Mouse (Mus musculus) heart, adult 8-10 months (tissue): ENCODE data around the gene Pcbp4. TPM values are rescaled to one million over a fixed set of nuclear protein-coding genes. Genes with fewer than 3 reads are reported as not detected.

Source experiments
- DNase-seq: peaks from one replicate; pipeline ENCODE4 v3.0.0; 2022; ENCODE audit warnings: low spot score
- total RNA-seq, 4 experiments: library from RNA; stranded (reverse); gene quantifications; 2 replicates each; pipeline ENCODE4 v1.2.4; 2022

Gene Pcbp4
- total RNA-seq, 4 experiments from 2014 or later = 72.2 to 76.0 (median 74.5) TPM

GRCm38 (mm10) chr9:106464751-106465541, 11.9 kb downstream of the Pcbp4 start:
- no peak for DNase-seq

- DNase-seq = no peak
Observed at GRCm38 (mm10) chr9:106465571-106466200, 12.6 kb downstream of the Pcbp4 start, which contains the start of gene Gpr62. TSS of gene Gpr62 (minus strand) at chr9:106465938.

- no peak for DNase-seq
Observed at GRCm38 (mm10) chr9:106466721-106467120, 13.6 kb downstream of the Pcbp4 start.

GRCm38 (mm10) chr9:106467746-106468145, 14.7 kb downstream of the Pcbp4 start:
- no peak for DNase-seq

GRCm38 (mm10) chr9:106469317-106469716, 16.2 kb downstream of the Pcbp4 start:
- no peak for DNase-seq

DNA sequence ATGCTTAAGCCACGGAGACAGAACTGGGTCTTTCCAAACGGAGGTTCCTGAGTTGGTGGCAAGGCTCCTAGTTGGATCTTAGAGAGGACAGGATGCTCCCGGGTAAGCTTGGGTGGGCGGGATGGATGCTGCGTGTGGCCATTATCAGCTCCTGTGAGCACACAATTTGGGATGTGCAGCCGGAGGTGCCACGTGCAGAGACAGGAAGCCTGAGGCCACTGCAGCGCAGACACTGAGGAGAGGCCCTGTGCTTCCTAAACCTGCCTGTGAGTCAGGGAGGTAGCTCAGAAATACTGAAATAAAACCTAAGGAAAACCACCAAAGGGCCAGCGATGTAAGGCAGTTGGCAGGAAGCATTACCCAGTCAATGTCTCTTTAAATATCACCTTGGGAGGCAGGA, 16.7 kb downstream of the Pcbp4 start:
- DNase-seq = no peak

DNA sequence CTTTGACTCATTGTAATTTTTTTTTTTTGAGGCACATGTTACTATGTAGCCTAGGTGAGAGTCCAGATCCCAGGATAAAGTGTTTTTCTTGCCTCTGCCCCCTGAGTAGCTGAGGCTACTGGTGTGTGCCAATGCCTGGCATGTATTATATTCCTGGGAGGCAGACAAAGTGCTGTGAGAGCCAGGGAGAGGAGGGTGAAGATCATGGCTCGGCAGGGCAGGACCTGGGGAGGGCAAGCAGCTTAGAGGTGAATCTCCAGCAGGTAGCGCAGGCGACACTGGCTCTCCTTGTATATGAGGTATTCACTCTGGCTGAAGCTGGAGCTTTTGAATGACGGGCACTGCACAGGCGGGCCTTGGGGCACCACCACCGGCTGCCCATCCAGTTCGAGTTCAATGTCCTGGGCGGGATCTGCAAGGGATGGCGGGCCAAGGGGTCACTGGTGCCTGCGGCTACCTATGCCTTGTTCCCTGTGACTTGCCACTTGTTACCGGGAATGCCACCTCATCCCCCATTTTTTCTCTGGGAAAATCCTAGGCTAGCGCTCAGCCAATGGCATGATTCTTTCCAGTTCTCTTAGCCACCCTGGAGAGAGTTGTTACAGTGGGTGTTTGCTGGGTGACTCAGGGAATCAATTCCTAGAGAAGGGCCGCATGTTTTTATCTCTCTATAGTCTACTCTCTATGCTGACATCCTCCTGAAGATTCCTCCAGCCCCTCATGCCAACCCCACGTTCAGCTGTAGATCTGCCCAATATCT, 18.1 kb downstream of the Pcbp4 start:
- no peak for DNase-seq

DNA sequence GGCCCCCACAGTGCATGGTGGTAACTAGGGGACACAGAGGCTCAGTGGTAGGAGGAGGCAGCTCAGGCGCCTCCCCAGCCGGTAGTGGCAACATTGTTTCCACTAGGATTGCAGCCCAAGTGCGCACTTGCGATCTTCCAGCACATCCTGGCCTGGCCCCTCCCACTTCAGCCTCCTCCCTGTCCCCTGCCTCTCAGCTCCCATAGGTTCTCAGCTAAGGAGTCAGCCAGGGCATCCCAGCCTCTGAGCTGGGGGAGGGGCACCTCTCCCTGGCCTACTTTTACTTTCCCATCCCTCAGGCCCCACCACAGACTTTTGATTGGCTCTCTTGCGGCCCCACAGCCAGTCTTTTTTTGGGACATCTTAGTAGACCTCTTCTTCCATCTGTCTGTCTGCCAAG, 18.8 kb downstream of the Pcbp4 start:
- DNase-seq = peak; percentile 76

DNA sequence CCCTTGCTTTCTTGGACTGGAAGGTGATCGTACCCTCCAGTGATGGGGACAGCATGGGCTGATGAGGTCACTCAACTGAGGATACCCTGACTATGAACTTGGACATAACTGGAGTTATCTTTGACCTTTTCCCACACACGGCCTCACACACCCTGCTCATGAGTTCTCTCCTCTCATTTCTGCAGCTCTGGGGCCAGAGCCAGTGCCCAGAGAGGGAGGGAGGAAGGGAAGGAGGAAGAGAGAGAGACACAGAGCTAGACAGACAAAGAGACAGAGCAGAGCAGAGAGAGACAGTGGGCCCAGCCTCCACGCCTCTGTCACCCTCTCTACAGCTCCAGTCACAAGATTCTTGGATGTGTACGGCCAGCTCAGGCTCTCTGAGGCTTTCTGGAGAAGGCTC, 19.2 kb downstream of the Pcbp4 start:
- DNase-seq = no peak

- DNase-seq = no peak
Observed at GRCm38 (mm10) chr9:106473081-106473752, 20.1 kb downstream of the Pcbp4 start.

- no peak for DNase-seq
Observed at GRCm38 (mm10) chr9:106473753-106474105, 20.6 kb downstream of the Pcbp4 start.

DNA sequence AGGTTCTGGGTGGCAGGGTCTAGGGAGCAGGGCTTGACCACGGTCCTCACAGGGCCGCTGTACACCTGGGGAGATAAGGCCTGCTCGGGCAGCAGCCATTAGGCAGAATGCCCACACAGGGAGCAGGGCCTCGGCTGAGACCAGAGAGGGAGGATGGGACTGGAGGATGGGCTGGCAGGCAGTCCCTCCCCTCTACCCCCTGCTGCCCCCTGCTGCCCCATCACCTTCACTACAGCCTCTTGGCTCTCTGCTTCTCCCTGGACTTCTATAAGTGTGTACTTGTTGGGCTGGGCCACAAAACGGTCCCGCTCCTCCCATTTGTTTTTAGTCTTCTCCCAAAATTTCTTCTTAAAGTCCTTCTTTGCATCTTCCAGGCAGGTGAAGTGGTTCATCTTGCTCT, 21.4 kb downstream of the Pcbp4 start:
- DNase-seq = no peak

DNA sequence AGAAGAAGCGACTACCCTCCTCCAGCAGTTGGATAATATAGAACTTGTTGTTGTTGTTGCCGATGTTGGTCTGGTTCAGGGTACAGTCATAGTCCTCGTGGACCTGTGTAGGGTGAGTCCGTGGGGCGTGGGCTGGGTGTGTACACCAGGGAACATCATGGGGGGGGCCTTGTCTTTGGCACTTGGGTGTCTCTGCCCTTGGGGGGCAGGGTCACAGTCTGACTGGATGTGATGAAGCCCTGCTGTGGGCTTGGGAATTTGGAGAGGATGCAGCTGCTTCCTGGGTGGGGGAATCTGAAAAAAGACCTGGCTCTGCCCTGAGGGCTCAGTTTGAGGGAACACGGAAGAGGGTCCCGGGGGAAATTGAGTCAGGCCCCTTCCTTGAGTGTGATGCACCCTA, 22.0 kb downstream of the Pcbp4 start:
- no peak for DNase-seq

GRCm38 (mm10) chr9:106475663-106476001, 22.5 kb downstream of the Pcbp4 start, which contains the start of gene Rrp9:
TSS of gene Rrp9 (plus strand) at chr9:106475963.
- no peak for DNase-seq

DNA sequence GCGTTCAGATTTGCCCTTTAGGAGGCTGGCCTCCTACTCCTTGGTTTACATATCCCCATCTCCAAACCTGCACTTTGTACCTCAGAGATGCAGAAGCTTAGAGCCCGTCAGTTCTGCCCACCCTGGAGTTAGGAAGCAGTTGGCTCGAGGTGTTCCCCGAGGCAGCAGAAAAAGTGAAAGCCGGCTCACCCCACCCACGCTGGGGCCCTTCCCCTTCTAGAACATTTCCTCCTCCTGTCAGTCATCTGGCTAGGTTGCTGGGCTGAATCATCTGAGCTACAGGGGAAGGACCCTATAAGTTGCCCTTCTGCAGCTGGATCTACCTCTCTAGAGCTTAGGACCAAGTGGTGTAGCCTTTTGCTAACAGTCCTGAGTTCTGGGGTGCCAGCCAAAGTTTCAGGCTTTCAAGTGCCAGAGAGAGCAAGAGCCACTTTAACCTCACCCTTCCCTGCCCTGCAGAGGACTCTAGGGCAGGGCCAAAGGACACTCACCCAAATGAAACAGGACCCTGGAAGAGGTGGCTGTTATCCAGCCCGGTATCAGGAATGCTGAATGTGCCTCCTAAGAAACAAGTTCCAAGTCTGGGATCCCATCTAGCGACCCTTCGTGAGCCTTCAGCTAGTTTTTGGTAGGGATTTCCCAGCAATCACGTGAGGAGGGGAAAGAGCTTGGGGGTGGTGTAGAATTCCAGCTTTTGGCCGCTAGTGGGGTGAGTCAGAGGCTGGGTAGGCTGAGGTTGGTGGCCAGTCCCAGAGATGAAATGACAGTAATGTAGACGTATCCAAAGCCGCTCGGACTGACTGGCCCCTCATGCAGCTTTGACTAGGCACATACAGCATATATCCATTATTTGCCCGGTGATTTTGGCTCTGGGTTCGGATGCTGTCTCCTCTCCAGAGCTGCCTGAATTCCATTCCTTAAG, 23.2 kb downstream of the Pcbp4 start:
- peak; percentile 81 for DNase-seq

GRCm38 (mm10) chr9:106476924-106477484, 23.9 kb downstream of the Pcbp4 start, which contains the start of gene Parp3:
TSS of gene Parp3 (minus strand) at chr9:106476949.
- peak; percentile 100 for DNase-seq

GRCm38 (mm10) chr9:106477649-106478048, 24.6 kb downstream of the Pcbp4 start:
- no peak for DNase-seq

DNA sequence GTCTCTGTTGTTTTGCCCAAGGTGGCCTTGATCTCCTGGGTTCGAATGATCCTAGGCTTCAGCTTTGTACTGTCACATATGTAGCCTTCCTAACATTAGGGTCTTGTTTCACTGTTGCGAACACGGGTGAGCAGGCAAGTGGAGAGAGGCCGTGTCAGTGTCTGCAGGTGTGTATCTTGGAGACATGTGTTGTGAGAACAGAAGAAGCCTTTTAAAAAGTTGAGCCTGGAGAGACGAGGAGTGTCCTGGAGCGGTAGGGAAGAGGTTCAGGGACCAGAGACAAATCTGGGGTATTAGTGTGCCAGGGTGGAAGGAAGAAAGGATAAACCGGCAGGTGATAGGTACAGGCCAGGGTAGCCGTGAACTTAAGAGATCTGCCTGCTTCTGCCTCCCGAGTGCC, 25.0 kb downstream of the Pcbp4 start:
- no peak for DNase-seq

DNA sequence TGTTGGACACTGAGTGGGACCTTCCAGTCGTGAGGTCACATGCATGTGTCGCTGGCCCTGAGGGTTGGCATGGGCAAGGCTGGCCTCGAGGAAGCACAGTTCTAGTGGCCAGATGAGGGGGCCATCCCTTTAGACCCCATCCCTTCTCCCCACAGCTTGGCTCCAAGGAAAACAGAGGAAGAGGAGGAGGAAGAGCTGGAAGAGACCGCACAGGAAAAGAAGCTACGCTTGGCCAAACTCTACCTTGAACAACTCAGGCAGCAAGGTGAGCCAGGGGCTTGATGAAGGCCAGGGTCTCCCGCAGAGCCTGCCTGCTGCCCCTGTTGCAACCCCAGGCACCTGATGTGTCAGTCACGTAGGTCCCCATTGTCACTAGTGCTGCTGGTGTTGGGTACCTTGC, 27.4 kb downstream of the Pcbp4 start:
- DNase-seq = no peak

- no peak for DNase-seq
Observed at GRCm38 (mm10) chr9:106481075-106481474, 28.0 kb downstream of the Pcbp4 start.

GRCm38 (mm10) chr9:106481676-106482075, 28.6 kb downstream of the Pcbp4 start:
- no peak for DNase-seq
